Mouse (Mus musculus) liver, adult 2 months (tissue): Measurements from ENCODE around the gene Aff3.

Source experiments
- CTCF ChIP-seq: fragments of 200-500 bp; IDR thresholded peaks from 2 replicates; pipeline ENCODE4 v1.5.1; 2011; ENCODE audit warnings: low read depth, low read length, control low read depth
- POLR2A ChIP-seq: fragments of 200-500 bp; IDR thresholded peaks from 2 replicates; pipeline ENCODE4 v1.6.1; 2011; ENCODE audit warnings: low read length, control low read depth; ENCODE audit not compliant: insufficient read depth; ENCODE audit errors: extremely low read depth

DNA sequence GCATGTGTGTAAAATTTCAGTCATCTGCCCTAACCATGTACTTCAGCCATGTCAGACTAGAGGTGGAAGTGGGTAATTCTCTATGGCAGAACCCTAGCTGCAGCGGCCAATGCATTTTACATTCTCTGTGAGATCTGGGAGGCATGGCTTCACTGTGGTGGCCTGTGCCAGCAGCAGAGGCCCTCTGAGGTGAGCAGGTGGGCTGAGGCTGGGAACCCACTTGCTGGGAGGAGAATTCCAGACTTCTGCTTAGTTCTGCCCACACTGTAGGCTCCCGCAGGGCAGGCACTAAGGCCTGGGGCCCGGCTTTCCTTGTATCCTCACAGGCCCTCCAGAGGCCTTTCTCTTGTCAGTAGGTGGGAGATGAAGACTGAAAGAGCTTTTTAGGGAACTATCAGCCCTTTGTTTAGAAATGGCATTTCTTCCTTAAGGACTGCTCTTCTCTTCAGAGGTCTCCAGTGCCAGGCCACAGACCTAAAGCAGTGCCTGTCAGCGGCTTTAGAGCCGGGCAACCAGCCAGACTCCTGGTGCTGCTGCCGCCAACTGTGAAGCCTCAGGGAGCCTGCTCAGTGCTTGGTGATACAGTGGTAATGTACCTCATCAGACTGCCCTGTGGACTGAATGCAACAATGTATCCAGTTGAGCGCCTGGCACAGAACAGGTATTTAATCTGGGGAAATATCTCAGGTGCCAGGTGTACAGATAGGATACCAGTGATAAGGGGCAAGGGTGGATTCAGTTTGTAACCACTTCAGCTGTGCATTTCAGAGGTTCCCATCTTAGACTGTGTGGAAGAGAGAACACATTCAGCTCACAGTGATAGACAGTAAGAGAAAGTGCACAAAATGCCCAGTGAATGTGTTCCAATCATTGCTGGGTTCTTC lies 356.7 kb downstream of the Aff3 start:
- TF ChIP-seq CTCF = no peak
- TF ChIP-seq POLR2A = no peak
